Mouse (Mus musculus) forebrain, embryonic 10.5 days (tissue): ENCODE results near the gene Krt80. TPM values are rescaled to one million over a fixed set of nuclear protein-coding genes. Genes with fewer than 3 reads are reported as not detected.
A peak's percentile ranks its signal among the peaks of the same experiment; 100 is the strongest.

Source experiments
- DNase-seq: peaks from one replicate; pipeline ENCODE4 v3.0.0-alpha.2; 2017; ENCODE audit warnings: low spot score; ENCODE audit errors: extremely low spot score
- H3K27ac ChIP-seq: fragments of 300-500 bp; sonication (generic); 2 replicates; pipeline ENCODE4 v1.5.1; 2016; ENCODE audit warnings: mild to moderate bottlenecking
- H3K27me3 ChIP-seq: fragments of 300-500 bp; sonication (generic); 2 replicates; pipeline ENCODE4 v1.6.1; 2016; ENCODE audit warnings: mild to moderate bottlenecking; ENCODE audit not compliant: poor library complexity, severe bottlenecking
- H3K36me3 ChIP-seq: fragments of 300-500 bp; sonication (generic); replicated peaks from 2 replicates; pipeline ENCODE4 v1.6.1; 2016; ENCODE audit warnings: mild to moderate bottlenecking, moderate library complexity
- H3K4me1 ChIP-seq: fragments of 300-500 bp; sonication (generic); 2 replicates; pipeline ENCODE4 v1.6.1; 2016
- H3K4me3 ChIP-seq: fragments of 300-500 bp; sonication (generic); 2 replicates; pipeline ENCODE4 v1.5.1; 2016; ENCODE audit warnings: mild to moderate bottlenecking, moderate library complexity
- H3K9me3 ChIP-seq: fragments of 300-500 bp; sonication (generic); 2 replicates; pipeline ENCODE4 v1.6.1; 2016; ENCODE audit warnings: mild to moderate bottlenecking, moderate library complexity
- WGBS: fragments of 180-500 bp; shearing (Covaris S2); methylation state at CpG from one replicate; pipeline ENCODE4 v1.1.7; 2016; 5-methylcytosine and 5-hydroxymethylcytosine counted together
- microRNA counts: library from miRNA; unstranded; fragments of <30 nt; microRNA quantifications from one replicate; lab custom pipeline; 2017
- microRNA-seq: library from miRNA; unstranded; fragments of <30 nt; microRNA quantifications from one replicate; pipeline ENCODE4, GENCODE M21; 2017
- polyA plus RNA-seq: library from polyadenylated mRNA; unstranded; fragments of >200 nt; fragmentation: Nextera tagmentation; extraction: Ambion mirVana; gene quantifications from 2 replicates; pipeline ENCODE4 v1.2.1, GENCODE M21; 2016

Gene Krt80
- polyA plus RNA-seq, 1 experiment from 2014 or later = 0.07 TPM

DNA sequence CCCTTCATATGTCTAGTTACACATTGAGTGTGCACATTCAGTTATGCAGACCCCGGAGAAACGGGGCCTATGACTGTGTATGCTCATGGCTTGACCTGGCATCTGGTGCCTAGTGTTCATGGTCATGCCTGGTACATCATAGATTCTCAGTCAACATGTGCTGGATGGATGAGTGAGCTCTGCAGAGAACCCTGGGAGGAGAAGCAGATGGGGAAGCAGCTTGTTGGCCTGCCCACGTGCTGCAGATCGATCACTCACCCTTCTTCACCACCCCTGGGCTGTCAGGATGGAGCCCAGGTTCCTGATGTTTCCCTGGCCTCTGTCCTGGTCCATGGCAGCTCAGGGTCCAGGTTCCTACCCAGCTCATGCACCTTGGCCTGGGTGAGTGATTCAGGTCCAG, 63.5 kb downstream of the Krt80 start:
- Histone ChIP-seq H3K27ac (no peak overlapping the region), H3K4me3 (no peak overlapping the region)

DNA sequence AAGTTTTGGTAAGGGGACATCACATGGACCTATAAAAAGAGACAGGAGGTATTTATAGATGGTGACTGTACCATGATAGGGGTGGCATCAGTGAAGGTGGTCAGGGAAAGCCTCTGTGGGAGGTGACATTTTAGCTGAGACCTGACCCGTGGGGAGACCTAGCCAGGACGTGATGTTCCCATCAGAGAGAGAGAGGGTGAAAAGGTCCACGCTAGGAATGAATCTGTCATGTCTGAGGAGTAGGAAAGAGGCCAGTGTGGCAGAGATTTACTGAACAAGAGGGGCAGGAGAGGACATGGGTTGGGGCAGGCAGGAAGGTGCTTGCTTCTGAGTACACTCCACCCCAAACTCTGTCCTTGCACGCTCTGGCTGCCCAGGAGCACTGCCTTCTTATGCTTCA, 66.1 kb downstream of the Krt80 start:
- H3K4me3 ChIP-seq = no peak overlapping the region
- no peak for DNase-seq
- 85% methylated on average over 4 of the region's 4 CpGs for WGBS
- peaks cover 7% of the 10 kb centered on the region for H3K4me1 ChIP-seq
- H3K27me3 ChIP-seq = no peaks in the 10 kb centered on the region
- no peak overlapping the region for H3K27ac ChIP-seq
- H3K9me3 ChIP-seq = no peaks in the 10 kb centered on the region
- H3K36me3 ChIP-seq = no peaks in the 10 kb centered on the region

More for the DNA sequence above, 63.5 kb downstream of the Krt80 start:
- Histone ChIP-seq H3K4me1 (peaks cover 17% of the 10 kb centered on the region), H3K9me3 (no peaks in the 10 kb centered on the region), H3K27me3 (no peaks in the 10 kb centered on the region), H3K36me3 (no peaks in the 10 kb centered on the region)
- WGBS = 95% methylated on average over 4 of the region's 4 CpGs
- no peak for DNase-seq

DNA sequence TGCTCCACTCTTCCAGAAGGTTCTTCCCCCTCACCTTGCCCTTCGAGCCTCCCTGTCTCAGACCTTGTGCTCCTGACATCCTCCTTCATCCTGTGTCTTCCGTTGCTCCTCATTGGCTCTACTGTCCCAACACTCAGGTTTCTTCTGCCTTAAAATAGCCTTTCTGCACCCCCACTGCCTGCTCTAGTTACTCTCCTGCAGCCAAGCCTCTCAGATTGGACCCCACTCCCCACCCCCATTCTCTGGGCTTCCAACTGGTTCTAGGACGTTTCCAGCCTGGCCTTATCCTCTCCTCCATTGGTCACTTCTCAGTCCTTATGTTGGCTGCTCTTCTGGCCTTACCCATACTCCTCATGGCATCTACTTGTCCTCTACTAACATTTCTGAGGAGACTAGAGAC, 67.8 kb downstream of the Krt80 start:
- Histone ChIP-seq H3K4me1 (peaks cover 10% of the 10 kb centered on the region), H3K4me3 (no peak overlapping the region), H3K36me3 (no peaks in the 10 kb centered on the region), H3K27me3 (no peaks in the 10 kb centered on the region), H3K9me3 (no peaks in the 10 kb centered on the region), H3K27ac (no peak overlapping the region)
- 80% methylated on average over 3 of the region's 3 CpGs for WGBS
- no peak for DNase-seq

DNA sequence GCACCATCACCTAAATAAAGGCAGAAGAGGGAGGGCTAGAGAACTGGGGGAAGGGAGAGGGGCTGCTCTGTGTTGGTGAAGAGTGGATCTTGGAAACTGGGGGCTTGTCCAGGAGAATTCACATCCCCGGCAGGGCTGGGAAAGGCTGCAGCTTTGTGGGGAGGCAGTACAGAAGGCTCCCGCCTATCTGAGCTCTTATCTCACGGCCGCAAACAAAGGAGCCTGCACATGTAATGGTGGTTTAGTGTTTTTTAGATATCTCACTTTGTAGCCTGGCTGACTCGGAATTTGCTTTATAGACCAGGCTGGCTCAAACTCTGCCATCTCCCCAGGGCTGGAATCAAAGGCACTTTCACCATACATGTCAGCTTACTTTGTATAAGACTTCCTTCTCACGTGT, 69.8 kb downstream of the Krt80 start:
- DNase-seq = no peak
- Histone ChIP-seq H3K9me3 (no peaks in the 10 kb centered on the region), H3K36me3 (no peaks in the 10 kb centered on the region), H3K4me1 (peaks cover 10% of the 10 kb centered on the region), H3K27ac (no peak overlapping the region), H3K27me3 (no peaks in the 10 kb centered on the region), H3K4me3 (no peak overlapping the region)
- 75% methylated on average over 6 of the region's 6 CpGs for WGBS

DNA sequence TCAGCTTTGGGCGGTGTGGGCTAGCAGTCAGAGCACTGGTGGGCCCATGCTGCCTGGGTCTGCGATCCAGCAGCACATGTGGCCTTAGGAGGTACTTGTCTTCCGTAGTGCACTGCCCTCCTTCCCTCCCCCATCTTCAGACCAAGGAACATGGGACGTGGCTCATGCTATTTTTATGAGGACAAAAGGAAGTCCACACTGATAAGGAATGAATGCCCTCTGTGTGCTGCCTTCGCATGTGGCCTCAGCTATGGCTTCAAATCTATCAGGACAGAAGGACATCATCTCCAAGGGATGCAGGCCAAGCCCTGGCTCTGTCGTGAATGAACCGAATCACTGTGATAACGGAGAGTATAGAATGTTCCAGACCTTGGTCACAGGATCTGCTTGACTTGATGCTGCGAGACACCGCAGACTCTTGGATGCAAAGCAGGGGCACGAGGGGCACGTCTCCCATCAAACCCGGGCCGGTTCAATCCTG, 70.4 kb downstream of the Krt80 start:
- Histone ChIP-seq H3K4me1 (peaks cover 10% of the 10 kb centered on the region), H3K27ac (no peak overlapping the region), H3K4me3 (no peak overlapping the region), H3K36me3 (no peaks in the 10 kb centered on the region), H3K27me3 (no peaks in the 10 kb centered on the region), H3K9me3 (no peaks in the 10 kb centered on the region)
- 89% methylated on average over 14 of the region's 14 CpGs for WGBS
- DNase-seq = no peak

DNA sequence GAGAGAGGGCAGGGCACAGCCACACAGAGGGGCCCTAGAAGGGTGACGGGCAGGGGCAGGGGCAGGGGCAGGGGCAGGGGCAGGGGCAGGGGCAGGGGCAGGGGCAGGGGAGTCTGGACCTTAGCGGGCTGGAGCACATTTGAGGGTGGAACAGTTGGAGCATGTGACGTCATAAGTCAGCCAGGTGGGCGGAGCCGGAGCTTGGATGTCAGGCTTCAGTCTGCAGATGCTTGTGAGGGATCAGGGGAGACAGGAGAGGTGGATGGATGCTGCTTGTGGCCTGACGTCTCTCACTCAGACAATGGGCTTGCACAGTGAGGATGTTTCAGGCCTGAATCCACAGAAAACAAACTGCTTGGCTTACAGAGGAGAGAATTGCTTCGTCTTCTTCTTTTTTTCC, 71.4 kb downstream of the Krt80 start:
- Histone ChIP-seq H3K36me3 (no peaks in the 10 kb centered on the region), H3K9me3 (no peaks in the 10 kb centered on the region), H3K4me3 (peak overlapping the region; percentile 42), H3K27ac (peak overlapping the region; percentile 79), H3K27me3 (no peaks in the 10 kb centered on the region), H3K4me1 (peaks cover 14% of the 10 kb centered on the region)
- 10% methylated on average over 7 of the region's 7 CpGs for WGBS
- DNase-seq = peak; percentile 60

DNA sequence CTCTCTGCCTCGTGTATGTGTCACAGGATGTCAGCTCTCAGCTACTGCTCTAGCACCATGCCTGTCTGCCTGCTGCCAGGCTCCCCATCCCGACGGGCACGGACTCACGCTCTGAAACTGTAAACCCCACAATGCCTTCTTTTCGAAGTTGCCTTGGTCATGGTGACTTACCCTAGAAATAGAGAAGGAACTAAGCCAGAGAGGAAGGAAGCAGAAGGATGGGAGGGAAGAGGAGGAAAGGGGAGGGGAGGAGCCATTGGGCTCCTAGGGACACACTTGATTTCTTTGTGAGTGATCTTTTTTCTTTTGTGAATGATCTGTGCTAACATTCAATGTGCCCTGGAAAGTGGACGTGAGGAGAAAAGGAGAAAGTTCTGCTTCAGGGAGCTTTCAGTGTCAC, 72.0 kb downstream of the Krt80 start:
- DNase-seq = no peak
- Histone ChIP-seq H3K27ac (peak overlapping the region; percentile 79), H3K4me3 (peak overlapping the region; percentile 42; the same call in 1 of the 2 replicates), H3K36me3 (no peaks in the 10 kb centered on the region; the same call in 1 of the 2 replicates), H3K27me3 (no peaks in the 10 kb centered on the region), H3K9me3 (no peaks in the 10 kb centered on the region), H3K4me1 (peaks cover 16% of the 10 kb centered on the region)
- WGBS = 24% methylated on average over 7 of the region's 7 CpGs

MicroRNA genes within 50 kb of the gene (microRNA counts, 519-probe panel; counts per million panel counts)
- microRNA mmu-miR-1941-3p (lab: Ali Mortazavi, UCI) = 341 counts per million, percentile 65 among the panel's probes with 10 or more counts
- 341 counts per million, percentile 65 among the panel's probes with 10 or more counts for microRNA mmu-miR-1941-5p (lab: Ali Mortazavi, UCI)

Small RNA genes within 50 kb of the gene (microRNA-seq; reads per million reads assigned to microRNA genes)
- gene Mir1941 = not detected

Other genes with a start within 250 kb of the Krt80 start
- gene Acvrl1, start 241.6 kb downstream of the Krt80 start, polyA plus RNA-seq = 8.0 and 8.1 TPM in 2 replicates
- 5.8 TPM in 2 replicates for gene Acvr1b, start 196.1 kb downstream of the Krt80 start, polyA plus RNA-seq
- 2.6 and 4.1 TPM in 2 replicates for gene Grasp, start 146.0 kb downstream of the Krt80 start, polyA plus RNA-seq
- 3.7 and 5.2 TPM in 2 replicates for gene Nr4a1, start 115.9 kb downstream of the Krt80 start, polyA plus RNA-seq
- 77.2 and 77.8 TPM in 2 replicates for gene Atg101, start 85.9 kb downstream of the Krt80 start, polyA plus RNA-seq
- gene 6030408B16Rik, start 77.0 kb downstream of the Krt80 start, polyA plus RNA-seq = 0.07 and 0.27 TPM in 2 replicates
- 12.2 and 12.4 TPM in 2 replicates for gene Krt7, start 40.9 kb upstream of the Krt80 start, polyA plus RNA-seq
- gene Krt87, start 68.6 kb upstream of the Krt80 start, polyA plus RNA-seq = 0.10 TPM in 1 of 2 replicates, not detected in the other
- not detected in 2 replicates for gene Krt88, start 77.6 kb upstream of the Krt80 start, polyA plus RNA-seq
- gene Krt81, start 93.6 kb upstream of the Krt80 start, polyA plus RNA-seq = not detected in 2 replicates
- gene Krt86, start 103.3 kb upstream of the Krt80 start, polyA plus RNA-seq = 0.07 TPM in 1 of 2 replicates, not detected in the other
- gene Krt83, start 121.3 kb upstream of the Krt80 start, polyA plus RNA-seq = not detected in 2 replicates
- gene Gm49425, start 147.1 kb upstream of the Krt80 start, polyA plus RNA-seq = not detected in 2 replicates
- not detected in 2 replicates for gene Krt84, start 162.7 kb upstream of the Krt80 start, polyA plus RNA-seq
- not detected in 2 replicates for gene Krt82, start 180.5 kb upstream of the Krt80 start, polyA plus RNA-seq
- 0.75 and 0.88 TPM in 2 replicates for gene Krt90, start 192.8 kb upstream of the Krt80 start, polyA plus RNA-seq
- not detected in 2 replicates for gene Krt75, start 203.7 kb upstream of the Krt80 start, polyA plus RNA-seq